Mouse (Mus musculus): ENCODE results near the gene Vmn2r51. TPM values are rescaled to one million over a fixed set of nuclear protein-coding genes. Genes with fewer than 3 reads are reported as not detected.

Vmn2r51 gene
- polyA plus RNA-seq (2012; fragmentation: generic; extraction: Trizol) = not detected

GRCm38 (mm10) chr7:10105641-10106040 lies at the start of gene Vmn2r51:
Vmn2r51 (minus strand) TSS chr7:10105741.

GRCm38 (mm10) chr7:10053196-10053595 lies 52.3 kb downstream of the Vmn2r51 start, which contains the start of gene Vmn2r50:
Vmn2r50 (minus strand) TSS chr7:10053296.

Other genes with a start within 250 kb of the Vmn2r51 start
- not detected for gene Vmn2r48, start 152.2 kb downstream of the Vmn2r51 start, polyA plus RNA-seq (2012; fragmentation: generic; extraction: Trizol)
- not detected for gene Vmn2r49, start 113.5 kb downstream of the Vmn2r51 start, polyA plus RNA-seq (2012; fragmentation: generic; extraction: Trizol)
- gene Vmn2r50, start 52.4 kb downstream of the Vmn2r51 start, polyA plus RNA-seq (2012; fragmentation: generic; extraction: Trizol) = not detected
- gene Vmn2r52, start 70.8 kb upstream of the Vmn2r51 start, polyA plus RNA-seq (2012; fragmentation: generic; extraction: Trizol) = not detected
- not detected for gene Vmn1r66, start 172.3 kb upstream of the Vmn2r51 start, polyA plus RNA-seq (2012; fragmentation: generic; extraction: Trizol)

Data from C3H10T1/2 (cell line).